In the genomic region with DNA sequence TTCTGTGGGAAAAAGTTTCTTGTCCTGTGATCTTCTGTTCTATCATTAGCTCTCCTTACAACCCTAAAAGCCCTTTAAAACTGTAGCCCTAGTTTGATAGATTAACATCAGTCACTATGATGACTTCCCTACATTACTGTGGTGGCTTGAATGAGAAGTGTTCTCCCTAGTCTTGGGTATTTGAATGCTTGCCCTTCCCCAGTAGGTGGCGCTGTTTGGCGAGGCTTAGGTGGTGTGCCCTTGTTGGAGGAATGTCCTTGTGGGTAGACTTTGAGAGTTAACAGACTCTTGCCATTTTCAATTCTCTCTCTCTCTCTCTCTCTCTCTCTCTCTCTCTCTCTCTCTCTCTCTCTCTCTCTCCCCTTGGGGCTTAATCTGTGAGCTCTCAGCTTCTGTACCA, we compare ENCODE assay signal across 15 mouse cellular contexts.
DNase-seq lines count a peak whose midpoint lies in the region; ATAC-seq and TF ChIP-seq lines count a peak whose summit lies in the region.
"Had no signal": no experiment of that assay in that cellular context is flagged by ENCODE, and none has a peak within 500 bp of the region (broad histone marks: within the 10 kb centered on the region; RNA-seq: fewer than 3 reads in every experiment).

No protein-coding gene starts in this region.

- H3K9me3 ChIP-seq in liver, embryonic 14.5 days (ENCODE audit: control insufficient read depth, low read length): no peaks in the 10 kb centered on the region
- H3K9me3 ChIP-seq in CH12.LX (replicated peaks; ENCODE audit: low read length): peaks cover 4% of the 10 kb centered on the region
- H3K9me3 ChIP-seq: heart, embryonic 10.5 days; hindbrain, embryonic 15.5 days had no signal

- no peak for ATAC-seq in liver, embryonic 14.5 days (ENCODE audit: insufficient read depth)

- H3K4me2 ChIP-seq in liver, embryonic 14.5 days (ENCODE audit: low read depth): no peak overlapping the region
- H3K4me2 ChIP-seq in CH12.LX (ENCODE audit: insufficient read depth, low read depth, poor library complexity, severe bottlenecking): no peak overlapping the region
- H3K4me2 ChIP-seq: hindbrain, embryonic 15.5 days had no signal

- no peaks in the 10 kb centered on the region for H3K4me1 ChIP-seq in liver, embryonic 14.5 days (replicated peaks; ENCODE audit: control insufficient read depth in 2 of 2, insufficient read depth in 2 of 2, low read length in 1 of 2)
- H3K4me1 ChIP-seq in CH12.LX (ENCODE audit: control insufficient read depth in 1 of 2, insufficient read depth in 2 of 2): no peaks in the 10 kb centered on the region
- H3K4me1 ChIP-seq: hindbrain, embryonic 15.5 days had no signal

- no peaks in the 10 kb centered on the region for H3K36me3 ChIP-seq in liver, embryonic 14.5 days (replicated peaks; ENCODE audit: control insufficient read depth, insufficient read depth, low read depth)
- H3K36me3 ChIP-seq in CH12.LX (replicated peaks in 1 of 2; ENCODE audit: control insufficient read depth in 1 of 2, insufficient read depth in 1 of 2, low read length in 1 of 2): no peaks in the 10 kb centered on the region
- H3K36me3 ChIP-seq: forebrain, embryonic 10.5 days; heart, embryonic 10.5 days; hindbrain, embryonic 15.5 days had no signal

- dilution Hi-C loops in CH12.LX (cut with MboI; ENCODE audit: extremely low pct_ligation_motif_present, extremely low pct_unique_long_range_greater_than_20kb, low sequenced_read_pairs): no loop called here

- no peak overlapping the region for H3K27ac ChIP-seq in liver, embryonic 14.5 days
- H3K27ac ChIP-seq in CH12.LX (ENCODE audit: insufficient read depth, low read depth): no peak overlapping the region
- H3K27ac ChIP-seq: forebrain, embryonic 10.5 days; heart, embryonic 10.5 days; hindbrain, embryonic 15.5 days had no signal

- TF ChIP-seq RAD21 in CH12.LX (IDR thresholded peaks at IDR 0.05; ENCODE audit: low read depth, low read length): no peak; the same call in 1 of the 2 replicates

- DNase-seq in embryo, embryonic 10 days (ENCODE audit: low spot score): peak; percentile 25
- no peak for DNase-seq in embryo, embryonic 10.5 days (ENCODE audit: low spot score)
- no peak for DNase-seq in liver, embryonic 14.5 days (ENCODE audit: low read depth in 3 of 3, low spot score in 3 of 3)
- DNase-seq in liver (no peak), CH12.LX (ENCODE audit: extremely low read depth) (peak; percentile 10)
- DNase-seq in c-Kit-positive CD71-positive TER-119-negative erythroid progenitor cells, embryonic 14.5 days (ENCODE audit: low read depth): peak; percentile 4
- DNase-seq in spleen, adult 12 weeks (ENCODE audit: low spot score): no peak
- DNase-seq in thymus, postnatal 4 days: no peak
- DNase-seq: cerebellum, adult 9-10 months; kidney, postnatal 36 days; spleen, adult 18-20 months; thymus, adult 18-20 months had no signal

- no peaks in the 10 kb centered on the region for H3K27me3 ChIP-seq in liver, embryonic 14.5 days (ENCODE audit: control insufficient read depth, insufficient read depth, low read length)
- no peaks in the 10 kb centered on the region for H3K27me3 ChIP-seq in CH12.LX (replicated peaks)
- H3K27me3 ChIP-seq: hindbrain, embryonic 15.5 days had no signal

- WGBS in liver, embryonic 14.5 days (ENCODE audit: insufficient replicate concordance): 24% methylated on average over 2 of the region's 2 CpGs

- H3K79me2 ChIP-seq in CH12.LX (replicated peaks; ENCODE audit: control insufficient read depth, extremely low read depth, insufficient read depth, poor library complexity, severe bottlenecking): no peaks in the 10 kb centered on the region

- TF ChIP-seq POLR2A in CH12.LX (IDR thresholded peaks at IDR 0.05; ENCODE audit: low read depth, low read length): no peak

- peak; percentile 56 for TF ChIP-seq CTCF in liver, embryonic 14.5 days (IDR thresholded peaks at IDR 0.05; ENCODE audit: low read depth)
- TF ChIP-seq CTCF in CH12.LX (conservative IDR thresholded peaks at IDR 0.05 in 1 of 2, IDR thresholded peaks at IDR 0.05 in 1 of 2; ENCODE audit: low read depth in 2 of 2, low read length in 2 of 2): peak in 1 of 2 experiments; percentile 41; a peak in 2 of 4 replicates

- TF ChIP-seq EP300 in liver, embryonic 14.5 days (IDR thresholded peaks at IDR 0.05; ENCODE audit: low read depth): no peak
- TF ChIP-seq EP300 in CH12.LX (IDR thresholded peaks at IDR 0.05; ENCODE audit: low read length): no peak

- H3K9ac ChIP-seq in liver, embryonic 14.5 days (replicated peaks): no peak overlapping the region
- H3K9ac ChIP-seq in CH12.LX (ENCODE audit: insufficient read depth, low read depth): no peak overlapping the region
- H3K9ac ChIP-seq: hindbrain, embryonic 15.5 days had no signal

- in situ Hi-C loops in CH12.LX (cut with MboI; ENCODE audit: low pct_ligation_motif_present, low pct_unique_long_range_greater_than_20kb, low sequenced_read_pairs): no loop called here

- no peak overlapping the region for H3K4me3 ChIP-seq in liver, embryonic 14.5 days (ENCODE audit: insufficient read depth in 1 of 2, low read depth in 2 of 2, low read length in 2 of 2)
- H3K4me3 ChIP-seq in CH12.LX (replicated peaks in 1 of 3; ENCODE audit: low read depth in 2 of 3, low read length in 2 of 3, poor library complexity in 1 of 3): no peak overlapping the region
- H3K4me3 ChIP-seq: forebrain, embryonic 10.5 days; heart, embryonic 10.5 days; hindbrain, embryonic 15.5 days had no signal

TF ChIP-seq in CH12.LX, 34 proteins besides CTCF, POLR2A, EP300 and RAD21:
- TF ChIP-seq TCF12 (IDR thresholded peaks at IDR 0.05; ENCODE audit: low read depth, low read length) (no peak), SIN3A (IDR thresholded peaks at IDR 0.05; ENCODE audit: low read length) (no peak)

Comparison
In these comparisons a context has a peak if more than half of its experiments do, and no peak if none do; other contexts are left out.
1. DNase-seq: peak in embryo, embryonic 10 days (single experiment), CH12.LX (single experiment) and c-Kit-positive CD71-positive TER-119-negative erythroid progenitor cells, embryonic 14.5 days (single experiment); none in embryo, embryonic 10.5 days (single experiment), liver, embryonic 14.5 days (0 of 3), liver (single experiment), spleen, adult 12 weeks (single experiment) and thymus, postnatal 4 days (single experiment).